Mouse (Mus musculus) liver, adult 2 months (tissue): ENCODE results near the gene Med23.

Experiments used
- CTCF ChIP-seq: fragments of 200-500 bp; IDR thresholded peaks from 2 replicates; pipeline ENCODE4 v1.5.1; 2011; ENCODE audit warnings: low read depth, low read length, control low read depth
- POLR2A ChIP-seq: fragments of 200-500 bp; IDR thresholded peaks from 2 replicates; pipeline ENCODE4 v1.6.1; 2011; ENCODE audit warnings: low read length, control low read depth; ENCODE audit not compliant: insufficient read depth; ENCODE audit errors: extremely low read depth

DNA sequence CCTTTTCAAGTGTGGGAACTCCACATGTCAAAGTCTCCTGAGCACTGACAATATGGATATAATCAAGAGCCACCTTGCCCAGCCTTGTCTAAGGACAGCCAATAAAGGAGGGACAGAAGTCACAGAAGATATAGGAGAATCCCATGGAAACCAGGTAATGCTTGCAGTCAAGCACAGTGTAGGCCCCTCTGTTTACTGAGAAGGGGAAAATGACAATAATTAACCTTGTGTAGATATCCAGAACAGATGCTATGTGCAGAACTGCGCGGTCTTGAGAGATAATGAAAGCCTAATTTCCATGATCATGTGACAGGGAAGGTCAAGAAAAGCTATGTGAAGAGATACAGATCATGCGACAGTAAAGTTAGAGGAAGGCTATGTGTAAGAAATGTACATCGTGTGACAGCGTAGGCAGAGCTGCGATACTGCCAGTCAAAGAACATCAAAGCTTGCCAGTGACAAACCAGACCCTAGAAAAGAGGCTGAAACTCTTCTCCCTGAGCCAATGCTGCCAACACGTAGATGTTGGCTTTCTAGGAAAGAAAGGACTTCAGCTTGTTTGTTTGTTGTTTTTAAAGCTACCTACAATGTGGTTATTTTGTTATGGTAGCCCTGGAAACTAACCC, 44.2 kb upstream of the Med23 start:
- TF ChIP-seq CTCF = no peak
- TF ChIP-seq POLR2A = no peak
